Mouse (Mus musculus) activated CD4-positive, CD25-positive, alpha-beta regulatory T cell, adult 9 weeks (primary cell): ENCODE measurements around the gene Vmn2r60. TPM values are rescaled to one million over a fixed set of nuclear protein-coding genes. Genes with fewer than 3 reads are reported as not detected.

Experiments used
- polyA plus RNA-seq: library from polyadenylated mRNA; unstranded; fragments of 100-300 nt; shearing (Covaris generic); gene quantifications from one replicate; pipeline ENCODE4 v1.2.1, GENCODE M21; 2017

Vmn2r60 gene
- polyA plus RNA-seq, result 0.06 TPM

GRCm38 (mm10) chr7:42107470-42107869, at the start of gene Vmn2r60:
TSS of gene Vmn2r60 (plus strand) at chr7:42107770.

GRCm38 (mm10) chr7:42058923-42059322, 48.6 kb upstream of the Vmn2r60 start, which contains the start of gene Vmn2r59:
TSS of gene Vmn2r59 (minus strand) at chr7:42059023.

Other genes starting within 250 kb of the Vmn2r60 start
- not detected for gene Vmn2r58, start 235.1 kb upstream of the Vmn2r60 start, polyA plus RNA-seq
- gene Vmn2r59, start 48.7 kb upstream of the Vmn2r60 start, polyA plus RNA-seq, result not detected
- gene Vmn2r61, start 152.3 kb downstream of the Vmn2r60 start, polyA plus RNA-seq, result not detected